Mouse (Mus musculus) cerebellum, adult 11 months (tissue): ENCODE results near the gene Tbc1d16.

Source experiments
- DNase-seq: peaks from one replicate; pipeline ENCODE4 v3.0.0; 2022

The Tbc1d16 gene

GRCm38 (mm10) chr11:119165995-119166394, 62.3 kb downstream of the Tbc1d16 start:
- DNase-seq = no peak

- no peak for DNase-seq
Measured at GRCm38 (mm10) chr11:119164375-119164774, 63.9 kb downstream of the Tbc1d16 start.

DNA sequence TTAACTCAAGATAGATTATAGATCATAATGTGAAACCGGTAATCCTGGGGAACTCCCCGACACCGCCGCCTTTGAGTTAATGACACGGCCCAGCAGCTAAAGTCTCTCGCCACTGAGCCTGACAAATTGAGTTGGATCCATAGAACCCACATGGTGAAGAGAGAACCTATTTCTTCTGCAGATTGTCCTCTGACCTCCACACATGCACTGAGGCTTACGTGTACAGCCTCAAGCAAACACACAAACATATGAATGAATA, 64.6 kb downstream of the Tbc1d16 start:
- no peak for DNase-seq

- no peak for DNase-seq
Measured at GRCm38 (mm10) chr11:119162959-119163733, 65.2 kb downstream of the Tbc1d16 start.

- DNase-seq = no peak
Measured at GRCm38 (mm10) chr11:119161665-119162064, 66.6 kb downstream of the Tbc1d16 start.

GRCm38 (mm10) chr11:119160050-119160449, 68.2 kb downstream of the Tbc1d16 start:
- no peak for DNase-seq

- peak; percentile 29 for DNase-seq
Measured at GRCm38 (mm10) chr11:119159496-119159895, 68.8 kb downstream of the Tbc1d16 start.

- DNase-seq = no peak
Measured at GRCm38 (mm10) chr11:119157377-119158189, 70.7 kb downstream of the Tbc1d16 start.

DNA sequence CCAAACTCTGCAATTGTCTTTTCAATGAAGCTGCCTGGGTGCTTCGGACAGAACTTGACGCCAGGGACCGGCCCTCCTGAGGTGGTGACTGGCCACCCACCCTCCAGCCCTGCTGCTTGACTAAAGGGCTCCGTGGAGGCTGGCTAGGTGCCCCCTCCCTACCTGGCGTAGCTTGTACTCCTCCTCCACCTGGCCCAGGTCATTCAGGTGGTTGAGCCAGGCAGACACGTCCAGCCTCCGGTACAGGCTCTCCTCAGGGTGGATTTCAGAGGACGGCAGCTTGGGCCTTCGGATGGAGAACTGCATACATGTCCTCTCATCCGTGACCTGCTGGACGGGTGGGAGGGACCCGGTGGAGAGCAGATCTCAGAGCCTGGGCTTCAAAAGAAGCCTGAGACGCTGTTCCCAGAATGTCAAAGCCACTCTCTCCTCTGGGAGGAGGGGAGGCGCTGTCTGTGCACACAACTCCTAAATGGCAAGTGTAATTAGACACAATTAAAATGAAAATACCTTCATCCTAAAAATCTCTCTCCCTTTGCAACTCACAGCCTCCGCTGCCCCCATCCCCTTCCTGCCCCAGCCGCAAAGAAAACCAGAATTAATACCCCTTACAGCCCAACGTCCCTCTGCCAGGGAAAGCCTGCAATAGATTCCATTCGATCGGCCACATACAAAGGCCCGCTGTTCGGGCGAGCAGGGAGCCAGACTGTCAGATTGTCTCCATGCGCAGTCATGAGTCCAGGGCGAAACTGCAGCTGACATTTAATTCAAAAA, 71.6 kb downstream of the Tbc1d16 start:
- DNase-seq = no peak

GRCm38 (mm10) chr11:119155638-119156480, 72.4 kb downstream of the Tbc1d16 start:
- DNase-seq = no peak

GRCm38 (mm10) chr11:119152321-119152831, 75.9 kb downstream of the Tbc1d16 start:
- DNase-seq = no peak

GRCm38 (mm10) chr11:119151073-119151607, 77.2 kb downstream of the Tbc1d16 start:
- DNase-seq = no peak

DNA sequence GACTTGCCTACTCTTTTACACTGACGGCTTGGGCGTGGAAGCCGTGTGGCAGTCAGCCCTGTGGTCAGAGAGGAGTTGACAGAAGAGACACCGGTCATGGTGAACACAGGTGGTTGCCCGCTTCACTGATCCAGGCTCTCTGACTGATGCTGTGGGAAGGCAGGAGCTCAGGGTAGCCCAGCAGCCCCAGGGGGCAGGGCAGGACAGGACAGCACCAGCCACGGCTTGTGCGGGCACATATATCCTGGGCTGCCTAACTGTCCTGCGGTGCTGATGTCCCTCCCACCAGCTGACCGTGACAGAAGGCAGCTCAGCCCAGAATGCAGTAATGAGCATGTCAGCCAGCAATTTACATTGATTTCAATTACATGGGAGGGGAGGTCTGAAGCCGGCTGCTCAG, 77.9 kb downstream of the Tbc1d16 start:
- DNase-seq = no peak

DNA sequence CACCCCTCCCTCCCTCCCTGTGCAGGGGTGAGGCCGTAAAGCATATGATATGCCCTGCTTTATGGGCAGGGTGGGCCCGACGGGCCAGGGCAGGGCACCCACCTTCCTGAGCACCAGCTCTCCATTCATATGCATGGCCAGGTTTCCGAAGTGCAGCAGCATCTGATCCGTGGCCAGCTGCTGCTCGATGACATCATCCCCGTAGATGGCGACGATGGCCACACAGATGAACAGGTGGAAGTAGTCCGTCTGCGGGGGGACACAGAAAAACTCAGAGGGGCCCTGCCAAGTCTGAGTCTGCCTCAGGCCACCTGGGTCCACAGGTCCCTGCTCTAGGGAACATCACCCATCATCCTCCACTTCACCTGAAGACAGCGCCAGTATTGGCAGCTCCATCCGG, 79.5 kb downstream of the Tbc1d16 start:
- no peak for DNase-seq

DNA sequence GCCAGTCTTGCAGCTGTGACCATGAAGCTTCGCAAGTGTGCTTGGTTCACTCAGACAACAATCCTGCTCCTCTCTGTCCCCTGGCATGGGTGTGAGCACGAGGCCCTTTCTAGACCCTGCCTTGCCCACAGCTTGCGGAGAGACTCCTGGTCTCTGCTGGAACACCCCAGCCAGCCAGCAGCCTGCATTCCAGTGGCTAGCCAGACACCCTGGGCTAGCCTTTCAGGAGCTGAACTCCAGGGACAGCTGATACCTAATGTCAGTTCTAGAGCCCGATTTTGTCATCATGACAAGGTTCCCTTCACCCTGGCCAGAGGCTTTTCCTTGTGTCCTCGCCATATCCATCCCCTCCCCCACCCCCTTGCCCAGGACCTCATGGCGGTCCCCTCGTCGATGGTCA, 81.1 kb downstream of the Tbc1d16 start:
- DNase-seq = no peak

DNA sequence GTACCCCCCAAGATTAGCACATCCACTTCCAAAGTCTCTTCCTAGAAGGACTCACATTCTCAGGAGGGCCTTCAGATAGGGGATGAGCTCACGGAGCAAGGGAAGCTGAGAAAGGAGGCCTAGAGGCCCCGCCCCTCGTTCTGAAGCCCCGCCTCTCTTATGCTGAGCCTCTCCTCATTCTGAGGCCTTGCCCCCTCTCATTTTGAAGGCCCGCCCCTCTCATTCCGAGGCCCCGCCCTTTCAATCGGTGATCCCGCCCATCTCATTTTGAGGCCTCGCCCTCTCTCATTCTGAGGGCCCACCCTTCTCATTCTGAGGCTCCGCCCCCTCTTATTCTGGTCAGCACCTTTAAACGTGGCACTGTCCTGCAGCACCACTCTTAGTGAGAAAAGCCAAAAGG, 82.2 kb downstream of the Tbc1d16 start:
- DNase-seq = no peak

DNA sequence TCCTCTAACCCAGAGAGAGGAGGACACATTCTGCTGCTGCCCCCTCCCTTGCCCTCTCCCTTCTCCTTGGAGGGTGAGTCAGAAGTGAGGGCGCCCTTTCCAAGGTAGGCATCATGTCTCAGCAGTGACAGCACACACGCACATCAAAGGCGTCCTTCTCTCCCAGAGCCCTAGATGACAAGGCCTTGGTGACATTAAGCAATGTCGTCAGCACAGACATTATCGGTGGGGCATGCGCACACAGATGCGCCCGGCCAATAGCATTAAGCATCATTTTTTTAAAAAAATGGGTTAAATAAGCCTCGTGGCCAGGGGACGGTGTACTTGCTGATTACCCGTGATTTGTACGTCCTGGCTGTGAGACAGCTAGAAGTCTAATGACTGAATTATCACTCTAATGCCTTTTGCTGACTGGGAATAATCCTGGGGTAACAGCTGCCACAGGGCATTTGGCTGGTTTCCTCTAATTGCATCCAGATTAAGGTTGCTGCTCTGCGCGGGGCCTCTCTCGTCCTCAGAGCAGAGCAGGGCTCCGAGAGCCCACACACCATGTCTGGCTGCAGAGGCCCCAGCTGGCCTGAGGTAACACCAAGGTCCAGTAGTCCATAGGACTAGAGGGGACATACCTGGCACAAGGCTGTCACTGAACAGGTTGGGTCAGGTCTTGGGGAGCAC, 83.4 kb downstream of the Tbc1d16 start:
- DNase-seq = no peak

DNA sequence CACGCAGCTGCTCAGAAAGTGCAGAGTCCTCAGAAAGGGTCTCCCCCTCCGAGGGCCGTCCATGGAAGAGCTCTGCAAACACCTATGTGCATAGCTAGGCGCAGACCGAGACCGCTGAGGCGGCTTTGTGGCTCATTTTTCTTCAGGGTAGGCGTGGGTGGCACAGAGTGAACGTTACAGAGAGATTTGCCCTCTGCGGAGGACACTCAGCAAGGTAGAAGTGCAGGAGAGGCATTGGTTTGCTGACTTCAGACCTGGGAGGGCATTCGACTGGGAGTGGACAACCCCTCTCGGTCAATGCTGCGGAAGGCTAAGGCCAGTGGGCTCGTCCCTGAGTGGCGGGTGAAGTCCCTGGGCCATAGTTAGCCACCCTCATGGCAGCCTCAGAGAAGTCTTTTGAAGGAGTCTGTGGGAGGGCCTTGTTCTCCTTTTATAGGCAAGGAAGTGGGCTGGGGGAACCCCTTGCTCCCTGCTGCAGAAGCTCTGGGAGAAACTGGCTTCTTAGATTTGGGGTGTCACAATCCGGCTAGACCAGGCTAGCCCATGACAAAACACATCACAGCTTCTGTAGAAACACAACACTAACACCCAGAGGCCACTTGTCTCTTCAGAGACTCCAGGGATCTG, 84.8 kb downstream of the Tbc1d16 start:
- no peak for DNase-seq

- no peak for DNase-seq
Measured at GRCm38 (mm10) chr11:119142615-119143014, 85.7 kb downstream of the Tbc1d16 start.

GRCm38 (mm10) chr11:119139026-119139425, 89.3 kb downstream of the Tbc1d16 start:
- DNase-seq = no peak

DNA sequence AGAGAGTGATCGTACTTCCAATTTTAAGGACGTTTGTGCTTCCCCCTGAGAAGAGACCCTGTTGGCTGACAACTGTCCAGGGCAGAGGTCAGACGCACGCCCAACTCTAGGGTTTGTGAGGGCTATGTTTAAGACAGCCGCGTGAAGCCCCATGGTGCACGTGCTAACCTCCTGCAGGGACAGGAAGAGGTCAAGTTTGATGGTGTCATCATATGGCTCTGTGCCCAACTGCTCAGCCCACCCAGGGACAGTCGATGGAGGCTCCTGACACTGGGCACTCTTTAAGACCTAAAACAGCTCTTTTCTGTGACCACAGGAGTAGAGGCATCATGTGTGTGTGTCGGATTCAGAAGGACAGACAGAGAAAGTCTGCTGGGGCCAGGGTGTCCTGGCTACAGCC, 90.1 kb downstream of the Tbc1d16 start:
- no peak for DNase-seq
